Mouse (Mus musculus) neural tube, embryonic 13.5 days (tissue): ENCODE measurements around the gene Hnf4a. TPM values are rescaled to one million over a fixed set of nuclear protein-coding genes. Genes with fewer than 3 reads are reported as not detected.

ENCODE experiments used
- ATAC-seq: fragments of 200-750 bp; cut with Nextera tagmentation; 2 replicates; pipeline ENCODE4 v1.8.0; 2017; ENCODE audit warnings: low read depth, mild to moderate bottlenecking, moderate TSS enrichment, moderate library complexity
- H3K27ac ChIP-seq: fragments of 300-500 bp; sonication (generic); replicated peaks from 2 replicates; pipeline ENCODE4 v1.5.1; 2015; ENCODE audit warnings: moderate library complexity, mild to moderate bottlenecking, inconsistent platforms
- H3K27me3 ChIP-seq: fragments of 300-500 bp; sonication (generic); 2 replicates; pipeline ENCODE4 v1.6.1; 2015; ENCODE audit warnings: mild to moderate bottlenecking, inconsistent platforms
- H3K36me3 ChIP-seq: fragments of 300-500 bp; sonication (generic); 2 replicates; pipeline ENCODE4 v1.6.1; 2015; ENCODE audit warnings: mild to moderate bottlenecking, inconsistent platforms
- H3K4me1 ChIP-seq: fragments of 300-500 bp; sonication (generic); replicated peaks from 2 replicates; pipeline ENCODE4 v1.6.1; 2015; ENCODE audit warnings: inconsistent platforms
- H3K4me2 ChIP-seq: fragments of 300-500 bp; sonication (generic); 2 replicates; pipeline ENCODE4 v1.6.1; 2015; ENCODE audit warnings: inconsistent platforms, mild to moderate bottlenecking, moderate library complexity
- H3K4me3 ChIP-seq: fragments of 300-500 bp; sonication (generic); 2 replicates; pipeline ENCODE4 v1.5.1; 2015; ENCODE audit warnings: mild to moderate bottlenecking, inconsistent platforms
- H3K9ac ChIP-seq: fragments of 300-500 bp; sonication (generic); 2 replicates; pipeline ENCODE4 v1.6.1; 2015; ENCODE audit warnings: moderate library complexity, mild to moderate bottlenecking, inconsistent platforms
- H3K9me3 ChIP-seq: fragments of 300-500 bp; sonication (generic); 2 replicates; pipeline ENCODE4 v1.6.1; 2016; ENCODE audit warnings: inconsistent platforms
- WGBS: fragments of 180-500 bp; shearing (Covaris S2); methylation state at CpG from one replicate; pipeline ENCODE4 v1.1.7; 2015; 5-methylcytosine and 5-hydroxymethylcytosine counted together
- polyA plus RNA-seq: library from polyadenylated mRNA; unstranded; fragments of >200 nt; fragmentation: Nextera tagmentation; extraction: Ambion mirVana; gene quantifications from 2 replicates; pipeline ENCODE4 v1.2.1, GENCODE M21; 2015

Hnf4a gene
- polyA plus RNA-seq, 1 experiment from 2014 or later = not detected

- WGBS = 80% methylated on average over 7 of the region's 7 CpGs
- Histone ChIP-seq H3K27me3 (no peaks in the 10 kb centered on the region), H3K4me3 (peak overlapping the region; percentile 86), H3K9ac (peak overlapping the region; percentile 93), H3K27ac (peak overlapping the region; percentile 54; the same call in 1 of the 2 replicates), H3K4me1 (peaks cover 18% of the 10 kb centered on the region), H3K9me3 (no peaks in the 10 kb centered on the region), H3K36me3 (no peaks in the 10 kb centered on the region), H3K4me2 (peak overlapping the region; percentile 95)
- ATAC-seq = no peak
These were observed 95.1 kb downstream of the Hnf4a start for GRCm38 (mm10) chr2:163601712-163602100.

DNA sequence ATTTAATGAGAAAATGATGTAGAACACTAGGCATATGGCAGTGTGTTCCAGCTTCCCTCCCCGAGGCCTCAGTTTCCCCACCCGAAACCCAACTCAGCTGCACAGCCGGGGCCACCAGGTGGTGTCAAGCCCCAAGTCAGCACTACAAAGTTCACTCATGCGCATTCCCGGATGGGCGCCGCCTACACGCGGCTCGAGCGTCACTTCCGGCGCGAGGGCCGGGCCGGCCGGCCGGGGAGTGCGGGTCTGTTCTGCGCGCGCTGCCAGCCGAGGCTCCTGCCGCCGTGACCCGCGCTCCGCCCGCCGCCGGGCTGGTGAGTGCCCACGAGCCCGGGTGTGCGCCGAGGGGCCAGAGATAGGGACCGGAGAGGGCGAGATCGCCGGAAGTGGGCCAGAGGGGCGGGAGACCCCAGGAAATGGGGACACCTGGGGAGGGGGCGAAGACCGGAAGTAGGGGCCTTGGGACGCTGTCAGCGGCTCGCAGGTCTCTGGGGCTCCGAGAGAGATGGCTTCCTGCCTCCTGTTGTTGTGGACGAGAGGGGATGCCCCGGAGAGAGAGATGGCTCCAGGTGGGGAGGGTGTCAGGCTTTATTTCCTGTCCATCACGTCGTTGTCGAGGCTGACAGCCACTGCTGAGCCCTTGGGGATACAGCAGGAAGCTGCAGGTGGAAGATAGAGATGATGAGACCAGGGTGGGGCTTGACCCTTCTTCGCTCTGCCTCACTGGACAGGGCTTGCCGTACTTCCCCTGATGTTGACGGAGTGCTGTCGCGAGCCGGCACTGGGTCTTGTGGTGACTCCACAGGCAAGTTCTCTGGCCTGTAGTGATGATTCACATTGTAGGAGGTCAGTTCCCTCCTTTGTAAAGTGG is 95.7 kb downstream of the Hnf4a start, which contains the start of gene Ttpal:
Gene Ttpal (plus strand): TSS at position 214 of the 871 bp plus-strand sequence.
- peak within 1 kb of the TSS; percentile 95 for H3K4me2 ChIP-seq
- H3K9me3 ChIP-seq = no peaks in the 10 kb centered on the region
- peak; percentile 93 for ATAC-seq
- peak within 1 kb of the TSS; percentile 96 for H3K27ac ChIP-seq
- peak within 1 kb of the TSS; percentile 86 for H3K4me3 ChIP-seq
- H3K4me1 ChIP-seq = peaks cover 18% of the 10 kb centered on the region
- H3K27me3 ChIP-seq = no peaks in the 10 kb centered on the region
- WGBS = 1% methylated on average over 57 of the region's 57 CpGs
- H3K9ac ChIP-seq = peak within 1 kb of the TSS; percentile 93
- peaks cover 2% of the 10 kb centered on the region for H3K36me3 ChIP-seq

- Histone ChIP-seq H3K27ac (no peak overlapping the region), H3K27me3 (no peaks in the 10 kb centered on the region), H3K4me2 (no peak overlapping the region), H3K4me1 (peaks cover 18% of the 10 kb centered on the region), H3K9ac (no peak overlapping the region), H3K4me3 (no peak overlapping the region), H3K9me3 (no peaks in the 10 kb centered on the region), H3K36me3 (peaks cover 29% of the 10 kb centered on the region)
- WGBS = 86% methylated on average over 7 of the region's 7 CpGs
- ATAC-seq = no peak
These were observed 99.6 kb downstream of the Hnf4a start for GRCm38 (mm10) chr2:163606161-163606560.

DNA sequence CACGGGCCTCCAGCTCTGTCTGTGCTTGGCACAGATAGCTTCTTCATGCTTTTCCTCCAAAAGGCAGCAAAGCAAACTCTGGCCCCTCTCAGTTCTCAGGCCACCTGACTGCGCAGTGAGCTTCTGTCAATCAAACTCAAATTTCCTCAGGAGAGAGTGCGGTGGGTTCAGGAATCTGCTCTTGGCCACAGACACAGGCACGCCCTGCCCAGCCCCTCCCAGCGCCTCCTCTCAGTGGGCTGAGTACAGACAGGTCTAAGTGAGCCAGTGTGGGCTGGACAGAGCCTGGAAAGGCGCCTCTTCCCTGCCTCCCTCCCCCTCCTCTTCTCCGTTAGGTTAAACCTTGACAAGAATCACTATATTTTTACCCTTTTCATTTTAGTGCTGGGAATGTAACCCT is 101.4 kb downstream of the Hnf4a start:
- Histone ChIP-seq H3K4me3 (no peak overlapping the region), H3K4me1 (peaks cover 9% of the 10 kb centered on the region), H3K27ac (no peak overlapping the region), H3K36me3 (peaks cover 47% of the 10 kb centered on the region), H3K27me3 (no peaks in the 10 kb centered on the region), H3K4me2 (no peak overlapping the region), H3K9me3 (no peaks in the 10 kb centered on the region), H3K9ac (no peak overlapping the region)
- no peak for ATAC-seq
- WGBS = 95% methylated on average over 7 of the region's 7 CpGs

- 84% methylated on average over 12 of the region's 12 CpGs for WGBS
- H3K36me3 ChIP-seq = peaks cover 62% of the 10 kb centered on the region
These were observed 102.8 kb downstream of the Hnf4a start for GRCm38 (mm10) chr2:163609281-163609975.

DNA sequence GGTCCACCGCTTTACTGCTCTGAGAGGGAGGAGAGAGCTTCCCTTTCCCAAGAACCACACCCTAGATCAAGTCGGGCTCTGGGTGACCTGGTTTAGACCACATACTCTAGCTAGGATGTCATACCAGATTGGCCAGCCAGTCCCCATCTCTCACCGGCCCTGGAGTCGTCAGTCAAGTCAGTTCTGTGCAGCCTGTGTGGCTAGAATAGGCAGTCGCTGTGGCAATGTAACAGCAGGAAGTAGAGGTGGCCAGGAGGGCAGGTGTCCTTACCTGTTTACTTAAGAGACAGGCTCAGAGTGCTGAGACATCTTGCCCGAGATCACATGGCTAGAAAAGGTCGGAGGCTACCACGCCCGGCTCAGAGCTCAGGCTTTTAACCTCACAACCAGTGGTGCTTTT is 104.6 kb downstream of the Hnf4a start:
- Histone ChIP-seq H3K27me3 (no peaks in the 10 kb centered on the region), H3K36me3 (peaks cover 79% of the 10 kb centered on the region), H3K4me1 (no peaks in the 10 kb centered on the region), H3K9ac (no peak overlapping the region), H3K4me2 (no peak overlapping the region), H3K4me3 (no peak overlapping the region), H3K9me3 (no peaks in the 10 kb centered on the region), H3K27ac (no peak overlapping the region)
- ATAC-seq = no peak
- WGBS = 83% methylated on average over 9 of the region's 9 CpGs

More at GRCm38 (mm10) chr2:163609281-163609975, 102.8 kb downstream of the Hnf4a start:
- Histone ChIP-seq H3K27ac (no peak overlapping the region), H3K4me3 (no peak overlapping the region), H3K27me3 (no peaks in the 10 kb centered on the region), H3K9ac (no peak overlapping the region), H3K4me2 (no peak overlapping the region), H3K9me3 (no peaks in the 10 kb centered on the region), H3K4me1 (no peaks in the 10 kb centered on the region)
- ATAC-seq = no peak

GRCm38 (mm10) chr2:163613206-163613605 is 106.6 kb downstream of the Hnf4a start:
- Histone ChIP-seq H3K9ac (no peak overlapping the region), H3K4me2 (no peak overlapping the region), H3K4me1 (no peaks in the 10 kb centered on the region), H3K9me3 (no peaks in the 10 kb centered on the region), H3K4me3 (no peak overlapping the region), H3K36me3 (peaks cover 88% of the 10 kb centered on the region), H3K27ac (no peak overlapping the region), H3K27me3 (no peaks in the 10 kb centered on the region)
- ATAC-seq = no peak
- 93% methylated on average over 5 of the region's 5 CpGs for WGBS

DNA sequence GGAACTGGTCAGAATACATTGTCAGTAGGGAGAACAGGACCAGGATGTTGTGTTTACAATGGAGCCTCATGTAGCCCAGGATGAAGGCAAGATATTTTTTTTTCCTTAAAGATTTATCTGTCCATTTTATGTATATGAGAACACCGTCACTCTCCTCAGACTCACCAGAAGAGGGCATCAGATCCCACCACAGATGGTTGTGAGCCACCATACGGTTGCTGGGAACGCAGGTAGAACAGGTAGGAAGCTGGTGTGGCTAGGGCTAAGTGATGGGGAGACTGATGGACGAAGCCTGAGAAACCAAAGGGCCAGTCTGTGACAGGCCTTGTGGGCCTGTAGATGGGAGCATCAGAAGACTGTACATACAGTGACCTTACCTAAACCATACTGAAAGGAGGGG is 107.4 kb downstream of the Hnf4a start:
- Histone ChIP-seq H3K9ac (no peak overlapping the region), H3K9me3 (no peaks in the 10 kb centered on the region), H3K36me3 (peaks cover 95% of the 10 kb centered on the region), H3K4me1 (no peaks in the 10 kb centered on the region), H3K27ac (no peak overlapping the region), H3K4me2 (no peak overlapping the region), H3K27me3 (no peaks in the 10 kb centered on the region), H3K4me3 (no peak overlapping the region)
- WGBS = 90% methylated on average over 4 of the region's 4 CpGs
- no peak for ATAC-seq

- H3K4me3 ChIP-seq = no peak overlapping the region
- no peaks in the 10 kb centered on the region for H3K27me3 ChIP-seq
- H3K4me2 ChIP-seq = no peak overlapping the region
- H3K9ac ChIP-seq = no peak overlapping the region
- no peak for ATAC-seq
- H3K36me3 ChIP-seq = peaks cover 100% of the 10 kb centered on the region
- H3K27ac ChIP-seq = no peak overlapping the region
- no peaks in the 10 kb centered on the region for H3K9me3 ChIP-seq
- 91% methylated on average over 9 of the region's 9 CpGs for WGBS
- H3K4me1 ChIP-seq = no peaks in the 10 kb centered on the region
These were observed 108.8 kb downstream of the Hnf4a start for GRCm38 (mm10) chr2:163615401-163615800.

GRCm38 (mm10) chr2:163615906-163616651 is 109.5 kb downstream of the Hnf4a start:
- H3K4me3 ChIP-seq = no peak overlapping the region
- H3K9me3 ChIP-seq = no peaks in the 10 kb centered on the region
- H3K9ac ChIP-seq = no peak overlapping the region
- no peak overlapping the region for H3K27ac ChIP-seq
- ATAC-seq = no peak
- no peak overlapping the region for H3K4me2 ChIP-seq
- WGBS = 92% methylated on average over 4 of the region's 4 CpGs
- peaks cover 100% of the 10 kb centered on the region for H3K36me3 ChIP-seq
- no peaks in the 10 kb centered on the region for H3K27me3 ChIP-seq
- H3K4me1 ChIP-seq = no peaks in the 10 kb centered on the region

DNA sequence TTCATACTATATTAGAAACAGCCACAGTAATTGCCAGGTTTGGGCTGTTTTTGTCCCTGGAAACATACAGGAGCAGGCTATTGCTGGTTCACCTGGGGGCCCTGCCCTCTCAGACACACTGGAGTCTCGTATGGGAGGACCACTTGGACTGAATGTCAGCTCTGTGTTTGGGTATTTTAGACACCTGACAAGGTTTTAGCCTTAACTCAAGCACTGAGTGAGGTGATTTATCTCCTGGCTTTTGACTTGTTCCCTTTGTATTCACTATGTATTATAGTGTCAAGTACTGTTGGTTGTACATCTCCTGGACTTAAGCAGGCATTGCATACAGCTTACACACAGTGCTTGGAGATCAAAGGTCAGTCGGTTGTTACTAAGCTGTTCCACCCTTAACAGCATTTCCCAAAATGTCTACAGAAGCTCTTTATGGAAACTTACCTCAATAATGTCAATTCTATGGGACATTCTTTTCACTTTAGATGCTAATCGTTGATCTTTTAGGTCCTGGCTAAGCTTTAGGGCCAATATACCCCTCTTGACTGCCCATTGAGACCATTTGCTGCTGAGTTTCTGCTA is 110.1 kb downstream of the Hnf4a start:
- no peaks in the 10 kb centered on the region for H3K4me1 ChIP-seq

More for the DNA sequence above, 110.1 kb downstream of the Hnf4a start:
- H3K9ac ChIP-seq = no peak overlapping the region
- H3K27ac ChIP-seq = no peak overlapping the region
- H3K4me2 ChIP-seq = no peak overlapping the region
- 80% methylated on average over 3 of the region's 3 CpGs for WGBS
- peaks cover 99% of the 10 kb centered on the region for H3K36me3 ChIP-seq
- no peak for ATAC-seq
- H3K27me3 ChIP-seq = no peaks in the 10 kb centered on the region
- no peaks in the 10 kb centered on the region for H3K9me3 ChIP-seq
- H3K4me3 ChIP-seq = no peak overlapping the region
